Mouse (Mus musculus): ENCODE measurements around the gene Hoxb5. TPM values are rescaled to one million over a fixed set of nuclear protein-coding genes. Genes with fewer than 3 reads are reported as not detected.

Gene Hoxb5
- polyA plus RNA-seq, 1 experiment: not detected

- Histone ChIP-seq H3K27ac (ENCODE audit: insufficient read depth, low read length) (no peak overlapping the region), H3K9ac (ENCODE audit: low read depth, poor library complexity, severe bottlenecking) (no peak overlapping the region), H3K27me3 (ENCODE audit: control insufficient read depth, insufficient read depth, low read length, poor library complexity, severe bottlenecking) (peaks cover 62% of the 10 kb centered on the region), H3K4me3 (ENCODE audit: low read depth, low read length) (no peak overlapping the region), H3K4me1 (ENCODE audit: control insufficient read depth, insufficient read depth, low read length) (peaks cover 2% of the 10 kb centered on the region), H3K36me3 (ENCODE audit: control insufficient read depth, insufficient read depth, low read length, poor library complexity, severe bottlenecking) (no peaks in the 10 kb centered on the region), H3K9me3 (replicated peaks; ENCODE audit: control insufficient read depth, insufficient read depth, low read length, poor library complexity, severe bottlenecking) (no peaks in the 10 kb centered on the region)
- TF ChIP-seq CTCF (IDR thresholded peaks at IDR 0.05; ENCODE audit: low read depth, low read length) (no peak), POLR2A (IDR thresholded peaks at IDR 0.05; ENCODE audit: insufficient read depth, low read length) (no peak), EP300 (IDR thresholded peaks at IDR 0.05; ENCODE audit: insufficient read depth, low read depth, low read length) (no peak)
These were observed 45.9 kb downstream of the Hoxb5 start for GRCm38 (mm10) chr11:96348988-96349387.

- Histone ChIP-seq H3K9me3 (replicated peaks; ENCODE audit: control insufficient read depth, insufficient read depth, low read length, poor library complexity, severe bottlenecking) (no peaks in the 10 kb centered on the region), H3K9ac (ENCODE audit: low read depth, poor library complexity, severe bottlenecking) (no peak overlapping the region), H3K36me3 (ENCODE audit: control insufficient read depth, insufficient read depth, low read length, poor library complexity, severe bottlenecking) (no peaks in the 10 kb centered on the region), H3K27me3 (ENCODE audit: control insufficient read depth, insufficient read depth, low read length, poor library complexity, severe bottlenecking) (peaks cover 57% of the 10 kb centered on the region), H3K4me1 (ENCODE audit: control insufficient read depth, insufficient read depth, low read length) (peaks cover 2% of the 10 kb centered on the region), H3K27ac (ENCODE audit: insufficient read depth, low read length) (no peak overlapping the region), H3K4me3 (ENCODE audit: low read depth, low read length) (no peak overlapping the region)
- TF ChIP-seq CTCF (IDR thresholded peaks at IDR 0.05; ENCODE audit: low read depth, low read length) (no peak), EP300 (IDR thresholded peaks at IDR 0.05; ENCODE audit: insufficient read depth, low read depth, low read length) (no peak), POLR2A (IDR thresholded peaks at IDR 0.05; ENCODE audit: insufficient read depth, low read length) (no peak)
These were observed 46.6 kb downstream of the Hoxb5 start for GRCm38 (mm10) chr11:96349491-96350340.

DNA sequence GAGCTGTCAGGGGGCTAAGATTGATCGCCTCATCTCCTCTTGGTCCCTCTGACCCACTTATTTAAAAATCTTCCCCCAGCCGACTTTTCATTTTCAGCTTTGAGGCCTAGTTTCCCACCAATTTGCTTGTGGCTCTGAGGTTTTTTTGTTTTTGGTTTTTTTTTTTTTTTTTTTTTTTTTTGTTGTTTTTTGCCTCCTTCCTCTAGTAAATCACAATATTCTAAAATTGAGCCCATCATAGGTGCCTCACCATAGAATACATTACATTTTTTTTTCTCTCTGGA lies 47.1 kb downstream of the Hoxb5 start, which contains the start of gene Hoxb2:
TSS of gene Hoxb2 (plus strand) at position 185 of the 284 bp plus-strand sequence.
- no peak within 1 kb of the TSS for H3K4me3 ChIP-seq (ENCODE audit: low read depth, low read length)
- no peak within 1 kb of the TSS for H3K27ac ChIP-seq (ENCODE audit: insufficient read depth, low read length)
- no peak for TF ChIP-seq EP300 (IDR thresholded peaks at IDR 0.05; ENCODE audit: insufficient read depth, low read depth, low read length)
- TF ChIP-seq POLR2A (IDR thresholded peaks at IDR 0.05; ENCODE audit: insufficient read depth, low read length): no peak
- no peak for TF ChIP-seq CTCF (IDR thresholded peaks at IDR 0.05; ENCODE audit: low read depth, low read length)
- no peaks in the 10 kb centered on the region for H3K9me3 ChIP-seq (replicated peaks; ENCODE audit: control insufficient read depth, insufficient read depth, low read length, poor library complexity, severe bottlenecking)
- peaks cover 2% of the 10 kb centered on the region for H3K4me1 ChIP-seq (ENCODE audit: control insufficient read depth, insufficient read depth, low read length)
- H3K27me3 ChIP-seq (ENCODE audit: control insufficient read depth, insufficient read depth, low read length, poor library complexity, severe bottlenecking): peaks cover 54% of the 10 kb centered on the region
- no peak within 1 kb of the TSS for H3K9ac ChIP-seq (ENCODE audit: low read depth, poor library complexity, severe bottlenecking)
- H3K36me3 ChIP-seq (ENCODE audit: control insufficient read depth, insufficient read depth, low read length, poor library complexity, severe bottlenecking): no peaks in the 10 kb centered on the region

- Histone ChIP-seq H3K36me3 (ENCODE audit: control insufficient read depth, insufficient read depth, low read length, poor library complexity, severe bottlenecking) (no peaks in the 10 kb centered on the region), H3K4me3 (ENCODE audit: low read depth, low read length) (no peak overlapping the region), H3K9ac (ENCODE audit: low read depth, poor library complexity, severe bottlenecking) (no peak overlapping the region), H3K9me3 (replicated peaks; ENCODE audit: control insufficient read depth, insufficient read depth, low read length, poor library complexity, severe bottlenecking) (no peaks in the 10 kb centered on the region), H3K4me1 (ENCODE audit: control insufficient read depth, insufficient read depth, low read length) (peaks cover 2% of the 10 kb centered on the region), H3K27me3 (ENCODE audit: control insufficient read depth, insufficient read depth, low read length, poor library complexity, severe bottlenecking) (peaks cover 51% of the 10 kb centered on the region), H3K27ac (ENCODE audit: insufficient read depth, low read length) (no peak overlapping the region)
- TF ChIP-seq EP300 (IDR thresholded peaks at IDR 0.05; ENCODE audit: insufficient read depth, low read depth, low read length) (no peak), CTCF (IDR thresholded peaks at IDR 0.05; ENCODE audit: low read depth, low read length) (no peak), POLR2A (IDR thresholded peaks at IDR 0.05; ENCODE audit: insufficient read depth, low read length) (no peak)
These were observed 47.7 kb downstream of the Hoxb5 start for GRCm38 (mm10) chr11:96350791-96351190.

DNA sequence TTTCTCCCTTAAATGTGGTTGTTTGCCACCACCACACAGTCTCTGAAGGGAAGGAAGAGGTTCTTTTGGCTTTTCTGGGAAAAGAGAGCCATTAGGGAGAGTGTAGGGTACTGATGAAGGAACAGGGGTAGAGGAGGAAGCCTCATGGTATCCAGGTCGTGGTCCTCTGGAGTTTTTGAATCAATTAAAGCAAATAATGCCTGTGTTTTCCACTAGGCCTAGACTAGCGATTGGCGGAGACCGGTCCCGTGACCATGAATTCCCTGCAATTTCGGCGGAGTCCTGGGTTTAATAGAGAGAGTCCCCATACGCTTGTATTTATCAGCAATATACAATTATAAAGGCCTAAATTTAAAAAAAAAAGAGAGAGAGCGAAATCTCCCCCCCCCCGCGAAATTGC lies 48.2 kb downstream of the Hoxb5 start:
- H3K27me3 ChIP-seq (ENCODE audit: control insufficient read depth, insufficient read depth, low read length, poor library complexity, severe bottlenecking): peaks cover 51% of the 10 kb centered on the region
- peaks cover 2% of the 10 kb centered on the region for H3K4me1 ChIP-seq (ENCODE audit: control insufficient read depth, insufficient read depth, low read length)
- TF ChIP-seq CTCF (IDR thresholded peaks at IDR 0.05; ENCODE audit: low read depth, low read length): no peak
- TF ChIP-seq EP300 (IDR thresholded peaks at IDR 0.05; ENCODE audit: insufficient read depth, low read depth, low read length): no peak
- TF ChIP-seq POLR2A (IDR thresholded peaks at IDR 0.05; ENCODE audit: insufficient read depth, low read length): no peak
- H3K27ac ChIP-seq (ENCODE audit: insufficient read depth, low read length): no peak overlapping the region
- no peak overlapping the region for H3K4me3 ChIP-seq (ENCODE audit: low read depth, low read length)
- H3K9me3 ChIP-seq (replicated peaks; ENCODE audit: control insufficient read depth, insufficient read depth, low read length, poor library complexity, severe bottlenecking): no peaks in the 10 kb centered on the region
- H3K9ac ChIP-seq (ENCODE audit: low read depth, poor library complexity, severe bottlenecking): no peak overlapping the region
- H3K36me3 ChIP-seq (ENCODE audit: control insufficient read depth, insufficient read depth, low read length, poor library complexity, severe bottlenecking): no peaks in the 10 kb centered on the region

DNA sequence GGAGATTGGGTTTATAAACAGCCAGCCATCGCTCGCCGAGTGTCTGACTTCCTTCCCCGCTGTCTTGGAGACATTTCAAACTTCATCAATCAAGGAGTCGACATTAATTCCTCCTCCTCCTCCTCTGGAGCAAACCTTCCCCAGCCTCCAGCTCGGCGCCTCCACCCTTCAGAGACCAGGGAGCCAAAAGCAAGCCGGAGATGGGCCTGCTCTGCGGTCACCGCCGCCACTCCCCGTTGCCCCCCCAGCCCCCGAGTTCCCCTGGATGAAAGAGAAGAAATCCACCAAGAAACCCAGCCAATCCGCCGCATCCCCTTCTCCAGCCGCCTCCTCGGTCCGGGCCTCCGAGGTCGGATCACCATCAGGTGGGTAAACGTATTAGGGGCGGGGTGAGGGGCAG lies 48.7 kb downstream of the Hoxb5 start:
- Histone ChIP-seq H3K9ac (ENCODE audit: low read depth, poor library complexity, severe bottlenecking) (no peak overlapping the region), H3K27ac (ENCODE audit: insufficient read depth, low read length) (no peak overlapping the region)

More for the DNA sequence above, 48.7 kb downstream of the Hoxb5 start:
- Histone ChIP-seq H3K36me3 (ENCODE audit: control insufficient read depth, insufficient read depth, low read length, poor library complexity, severe bottlenecking) (no peaks in the 10 kb centered on the region), H3K4me1 (ENCODE audit: control insufficient read depth, insufficient read depth, low read length) (peaks cover 2% of the 10 kb centered on the region), H3K27me3 (ENCODE audit: control insufficient read depth, insufficient read depth, low read length, poor library complexity, severe bottlenecking) (peaks cover 53% of the 10 kb centered on the region), H3K9me3 (replicated peaks; ENCODE audit: control insufficient read depth, insufficient read depth, low read length, poor library complexity, severe bottlenecking) (no peaks in the 10 kb centered on the region), H3K4me3 (ENCODE audit: low read depth, low read length) (no peak overlapping the region)
- no peak for TF ChIP-seq EP300 (IDR thresholded peaks at IDR 0.05; ENCODE audit: insufficient read depth, low read depth, low read length)
- no peak for TF ChIP-seq CTCF (IDR thresholded peaks at IDR 0.05; ENCODE audit: low read depth, low read length)
- TF ChIP-seq POLR2A (IDR thresholded peaks at IDR 0.05; ENCODE audit: insufficient read depth, low read length): no peak
